Mouse (Mus musculus) gastrocnemius, adult 8-10 months (tissue): ENCODE results near the gene St6gal1. TPM values are rescaled to one million over a fixed set of nuclear protein-coding genes. Genes with fewer than 3 reads are reported as not detected.
A peak's percentile ranks its signal among the peaks of the same experiment; 100 is the strongest.

Source experiments
- DNase-seq, 2 experiments: peaks; one replicate each; pipeline ENCODE4 v3.0.0; 2022; ENCODE audit warnings: low spot score in 2 of 2
- total RNA-seq, 4 experiments: library from RNA; stranded (reverse); gene quantifications; 2 replicates each; pipeline ENCODE4 v1.2.4; 2022

The St6gal1 gene
- total RNA-seq, 4 experiments from 2014 or later: 1.6 to 4.1 (median 3.4) TPM

GRCm38 (mm10) chr16:23328201-23328600, 103.7 kb downstream of the St6gal1 start:
- no peak for DNase-seq

- DNase-seq: no peak
Measured at GRCm38 (mm10) chr16:23332136-23332535, 107.6 kb downstream of the St6gal1 start.

- no peak for DNase-seq
Measured at GRCm38 (mm10) chr16:23332686-23333085, 108.1 kb downstream of the St6gal1 start.

GRCm38 (mm10) chr16:23333875-23334551, 109.5 kb downstream of the St6gal1 start:
- no peak for DNase-seq

GRCm38 (mm10) chr16:23337317-23337716, 112.8 kb downstream of the St6gal1 start:
- DNase-seq: no peak

GRCm38 (mm10) chr16:23341254-23341653, 116.7 kb downstream of the St6gal1 start:
- no peak for DNase-seq

- no peak for DNase-seq
Measured at GRCm38 (mm10) chr16:23350802-23351201, 126.3 kb downstream of the St6gal1 start.

- DNase-seq: peak in 1 of 2 experiments; percentile 32
Measured at GRCm38 (mm10) chr16:23361031-23361430, 136.5 kb downstream of the St6gal1 start.

- peak; percentile 12 to 18 for DNase-seq
Measured at GRCm38 (mm10) chr16:23361434-23361970, 137.0 kb downstream of the St6gal1 start.

- no peak for DNase-seq
Measured at GRCm38 (mm10) chr16:23364328-23364990, 139.9 kb downstream of the St6gal1 start.

GRCm38 (mm10) chr16:23369124-23369523, 144.6 kb downstream of the St6gal1 start:
- no peak for DNase-seq

GRCm38 (mm10) chr16:23370724-23371123, 146.2 kb downstream of the St6gal1 start:
- DNase-seq: no peak

GRCm38 (mm10) chr16:23372340-23372739, 147.8 kb downstream of the St6gal1 start:
- DNase-seq: no peak

- DNase-seq: no peak
Measured at GRCm38 (mm10) chr16:23374068-23374467, 149.5 kb downstream of the St6gal1 start.

GRCm38 (mm10) chr16:23374938-23375337, 150.4 kb downstream of the St6gal1 start:
- no peak for DNase-seq

GRCm38 (mm10) chr16:23376189-23376588, 151.6 kb downstream of the St6gal1 start:
- no peak for DNase-seq

- no peak for DNase-seq
Measured at GRCm38 (mm10) chr16:23379536-23380230, 155.1 kb downstream of the St6gal1 start.

- no peak for DNase-seq
Measured at GRCm38 (mm10) chr16:23384304-23384703, 159.8 kb downstream of the St6gal1 start.

- no peak for DNase-seq
Measured at GRCm38 (mm10) chr16:23397931-23398330, 173.4 kb downstream of the St6gal1 start.

- DNase-seq: no peak
Measured at GRCm38 (mm10) chr16:23401463-23401862, 176.9 kb downstream of the St6gal1 start.

GRCm38 (mm10) chr16:23401959-23402358, 177.4 kb downstream of the St6gal1 start:
- DNase-seq: no peak
